Mouse (Mus musculus) Muller cell, postnatal 12 days (primary cell): ENCODE measurements at regions not wholly inside any gene's neighbourhood (a gene's known extent, or its start where the extent isn't known, plus 50 kb on each side); places are given as distances from the start of the nearest gene placed in this dataset.

Source experiments
- DNase-seq: peaks from one replicate; pipeline ENCODE4 v3.0.0-alpha.2; 2015; ENCODE audit errors: inconsistent ontology term

- peak; percentile 58 for DNase-seq
Observed at GRCm38 (mm10) chr1:102628061-102628460, 2140.3 kb upstream of the Cdh20 start.

DNA sequence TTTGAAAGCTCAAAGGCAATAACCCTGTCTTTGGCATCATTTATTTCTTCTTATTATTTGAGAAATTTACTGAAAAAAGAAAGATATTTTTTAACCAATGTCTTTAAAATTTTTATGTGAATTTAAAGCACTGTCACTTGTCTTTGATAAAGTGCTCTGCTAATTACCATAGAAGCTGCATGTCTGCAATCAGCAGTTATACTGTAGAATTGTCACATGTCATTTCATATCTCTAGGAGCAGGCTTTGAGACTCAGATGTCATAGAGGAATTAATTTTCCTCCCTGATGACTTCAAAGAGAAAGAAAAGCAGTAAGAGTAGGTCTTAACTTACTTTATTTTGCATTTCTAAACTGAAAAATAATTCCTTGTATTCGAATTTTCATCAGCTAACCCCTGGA lies 2123.9 kb upstream of the Cdh20 start:
- no peak for DNase-seq

DNA sequence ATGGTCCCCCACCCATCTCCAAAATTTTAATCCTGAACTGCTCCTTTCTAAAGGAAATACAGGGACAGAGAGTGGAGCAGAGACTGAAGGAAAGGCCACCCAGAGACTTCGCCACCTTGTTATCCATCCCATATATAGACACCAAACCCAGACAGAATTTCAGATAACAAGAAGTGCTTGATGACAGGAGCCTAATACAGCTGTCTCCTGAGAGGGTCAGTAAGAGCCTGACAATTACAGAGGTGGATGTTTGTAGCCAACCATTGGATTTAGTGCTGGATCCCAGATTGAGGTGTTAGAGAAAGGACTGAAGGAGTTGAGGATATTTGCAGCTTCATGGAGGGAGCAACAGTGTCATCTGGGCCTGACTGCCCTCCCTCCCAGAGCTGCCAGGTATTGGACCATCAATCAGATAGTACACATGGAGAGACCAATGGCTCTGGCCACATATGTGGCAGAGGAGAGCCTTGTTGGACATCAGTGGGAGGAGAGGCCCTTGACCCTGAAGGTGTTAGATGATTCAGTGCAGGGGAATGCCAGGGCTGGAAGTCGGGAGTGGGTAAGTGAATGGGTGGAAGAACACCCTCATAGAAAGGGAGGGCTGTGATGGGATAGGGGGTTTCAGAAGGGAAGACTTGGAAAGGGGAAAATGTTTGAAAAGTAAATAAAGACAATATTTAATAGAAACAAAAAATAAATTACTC lies 2080.8 kb upstream of the Cdh20 start:
- peak; percentile 7 for DNase-seq

GRCm38 (mm10) chr1:102716459-102716858 lies 2051.9 kb upstream of the Cdh20 start:
- no peak for DNase-seq

- no peak for DNase-seq
Observed at GRCm38 (mm10) chr1:102733991-102734390, 2034.3 kb upstream of the Cdh20 start.

DNA sequence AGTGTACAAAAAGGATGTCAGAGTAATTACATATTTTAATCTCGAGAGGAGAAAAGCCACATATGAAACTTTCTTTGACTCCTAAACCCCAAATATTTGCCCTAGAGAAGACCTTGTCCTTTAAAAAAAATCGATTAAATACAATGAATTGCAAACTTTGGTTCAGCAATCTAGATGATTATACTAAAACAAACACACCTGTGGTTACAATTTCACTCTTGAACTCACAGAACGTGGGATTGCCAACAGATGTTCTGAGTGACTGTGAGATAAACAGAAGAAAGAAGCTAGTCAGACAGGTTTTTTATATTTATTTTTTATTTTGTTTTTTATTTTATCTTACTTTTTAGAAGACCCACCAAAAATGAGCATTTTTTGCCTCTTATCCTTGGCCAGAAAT lies 2032.9 kb upstream of the Cdh20 start:
- DNase-seq = no peak

GRCm38 (mm10) chr1:102757941-102758340 lies 2010.4 kb upstream of the Cdh20 start:
- DNase-seq = peak; percentile 64
